Mouse (Mus musculus) embryo, embryonic 10 days (tissue): ENCODE measurements around the gene Wdr46.
A peak's percentile ranks its signal among the peaks of the same experiment; 100 is the strongest.
"Not testable (repeated sequence)": the region's sequence is repeated elsewhere in the genome, so short reads cannot be mapped to it uniquely, and the experiment has no call there.

Experiments used
- DNase-seq: peaks from one replicate; pipeline ENCODE4 v3.0.0-alpha.2; 2015; ENCODE audit warnings: low spot score

Gene Wdr46

GRCm38 (mm10) chr17:33940206-33940805 lies at the start of gene Wdr46, which contains the start of gene Pfdn6:
Wdr46 (plus strand) TSS chr17:33940660.
Pfdn6 (minus strand) TSS chr17:33940343.
- peak; percentile 89 for DNase-seq

- no peak for DNase-seq
Measured at GRCm38 (mm10) chr17:33891357-33891756, 49.1 kb upstream of the Wdr46 start.

- DNase-seq: not testable (repeated sequence)
Measured at GRCm38 (mm10) chr17:33891892-33892291, 48.6 kb upstream of the Wdr46 start.

- DNase-seq: no peak
Measured at GRCm38 (mm10) chr17:33892429-33892828, 48.0 kb upstream of the Wdr46 start.

- DNase-seq: not testable (repeated sequence)
Measured at GRCm38 (mm10) chr17:33893011-33893410, 47.4 kb upstream of the Wdr46 start.

GRCm38 (mm10) chr17:33897114-33897794 lies 43.2 kb upstream of the Wdr46 start:
- DNase-seq: peak; percentile 85

GRCm38 (mm10) chr17:33898193-33898592 lies 42.3 kb upstream of the Wdr46 start:
- not testable (repeated sequence) for DNase-seq

GRCm38 (mm10) chr17:33899642-33900041 lies 40.8 kb upstream of the Wdr46 start:
- no peak for DNase-seq

GRCm38 (mm10) chr17:33900281-33900988 lies 40.0 kb upstream of the Wdr46 start:
- no peak for DNase-seq

- DNase-seq: no peak
Measured at GRCm38 (mm10) chr17:33900989-33901314, 39.5 kb upstream of the Wdr46 start.

- DNase-seq: no peak
Measured at GRCm38 (mm10) chr17:33901653-33902052, 38.8 kb upstream of the Wdr46 start.

- DNase-seq: no peak
Measured at GRCm38 (mm10) chr17:33902079-33902478, 38.4 kb upstream of the Wdr46 start.

- DNase-seq: no peak
Measured at GRCm38 (mm10) chr17:33902491-33902890, 38.0 kb upstream of the Wdr46 start.

GRCm38 (mm10) chr17:33903911-33904651 lies 36.4 kb upstream of the Wdr46 start:
- not testable (repeated sequence) for DNase-seq

GRCm38 (mm10) chr17:33904835-33905234 lies 35.6 kb upstream of the Wdr46 start, which contains the start of gene Platr17:
Platr17 (plus strand) TSS chr17:33905135.
- DNase-seq: not testable (repeated sequence)

GRCm38 (mm10) chr17:33908331-33909076 lies 32.0 kb upstream of the Wdr46 start:
- no peak for DNase-seq

GRCm38 (mm10) chr17:33909077-33909868 lies 31.2 kb upstream of the Wdr46 start, which contains the start of gene Daxx:
Daxx (plus strand) TSS chr17:33909414.
- peak; percentile 99 for DNase-seq

GRCm38 (mm10) chr17:33909869-33910250 lies 30.6 kb upstream of the Wdr46 start:
- peak; percentile 55 for DNase-seq

GRCm38 (mm10) chr17:33910346-33911051 lies 30.0 kb upstream of the Wdr46 start:
- DNase-seq: no peak
